ENCODE assay signal across 8 mouse cellular contexts in the genomic region with DNA sequence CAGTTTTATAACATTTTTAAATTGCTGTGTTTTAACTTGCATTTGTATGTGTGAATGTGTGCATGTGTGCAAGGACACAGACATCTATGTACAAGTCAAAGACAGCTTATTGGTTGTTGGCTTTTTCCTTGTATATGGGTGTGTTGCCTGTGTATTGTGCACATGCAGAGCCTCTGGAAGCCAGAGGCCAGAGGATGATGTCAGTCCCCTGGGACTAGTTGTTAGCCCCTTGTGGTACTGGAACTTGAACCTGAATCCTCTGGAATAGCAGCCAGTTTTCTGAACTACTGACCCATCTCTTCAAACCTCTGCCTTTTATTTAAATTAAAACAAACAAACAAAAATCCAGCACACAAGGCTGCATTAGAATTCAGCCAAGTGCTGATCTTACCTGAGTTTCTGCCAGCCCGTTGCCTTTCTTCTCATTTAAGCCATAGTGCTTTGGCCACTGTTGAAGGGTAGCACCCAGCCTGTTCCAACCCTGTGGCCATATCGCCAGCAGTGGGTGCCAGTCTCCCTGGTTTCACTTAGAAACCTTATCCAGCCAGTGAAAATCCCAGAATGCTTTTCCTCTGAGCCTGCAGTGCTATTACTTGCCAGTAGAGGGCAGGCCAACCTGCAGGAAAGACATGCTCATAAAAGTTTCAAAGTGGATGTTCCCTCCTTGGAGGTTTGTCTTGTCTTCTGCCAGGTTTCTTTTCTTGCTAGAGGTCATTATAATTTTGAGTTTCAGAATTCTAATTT. TPM values are rescaled to one million over a fixed set of nuclear protein-coding genes. Genes with fewer than 3 reads are reported as not detected.
A peak's percentile ranks its signal among the peaks of the same experiment; 100 is the strongest.
DNase-seq lines count a peak whose midpoint lies in the region; ATAC-seq and TF ChIP-seq lines count a peak whose summit lies in the region.

No protein-coding gene starts in this region.

- peak; percentile 88 for ATAC-seq in CD4-positive, CD25-positive, alpha-beta regulatory T cell, adult 4 months
- peak; percentile 53; the same call in 1 of the 2 replicates for ATAC-seq in liver, embryonic 14.5 days (ENCODE audit: insufficient read depth)
- peak; percentile 86 for ATAC-seq in neutrophil, adult 5-6 weeks (ENCODE audit: extremely low read depth, insufficient number of reproducible peaks, low FRiP score, poor library complexity, severe bottlenecking)

- no peaks in the 10 kb centered on the region for H3K27me3 ChIP-seq in liver, embryonic 14.5 days (ENCODE audit: control insufficient read depth, insufficient read depth, low read length)

- TF ChIP-seq POLR2A in embryonic fibroblast, embryonic 13.5 days (IDR thresholded peaks at IDR 0.05; ENCODE audit: low read depth, low read length) = no peak

- peak; percentile 8; the same call in 1 of the 2 replicates for TF ChIP-seq EP300 in liver, embryonic 14.5 days (IDR thresholded peaks at IDR 0.05; ENCODE audit: low read depth)

- H3K9me3 ChIP-seq in liver, embryonic 14.5 days (ENCODE audit: control insufficient read depth, low read length) = no peaks in the 10 kb centered on the region

- no peak overlapping the region for H3K9ac ChIP-seq in liver, embryonic 14.5 days (replicated peaks)

- no peak overlapping the region for H3K4me2 ChIP-seq in liver, embryonic 14.5 days (ENCODE audit: low read depth)

- no peaks in the 10 kb centered on the region for H3K4me1 ChIP-seq in embryonic fibroblast, embryonic 13.5 days (ENCODE audit: control insufficient read depth, insufficient read depth, low read length)
- no peaks in the 10 kb centered on the region for H3K4me1 ChIP-seq in liver, embryonic 14.5 days (replicated peaks; ENCODE audit: control insufficient read depth in 2 of 2, insufficient read depth in 2 of 2, low read length in 1 of 2)

- DNase-seq in adrenal gland, postnatal 4 days (ENCODE audit: low spot score in 2 of 2) = peak; percentile 26 to 72
- DNase-seq in heart, adult 9 months (ENCODE audit: low spot score in 2 of 2) = peak; percentile 64 to 83
- DNase-seq in kidney, postnatal 14 days = peak; percentile 89
- DNase-seq in liver, embryonic 14.5 days (ENCODE audit: low read depth in 3 of 3, low spot score in 3 of 3) = peak; percentile 66 to 72 (median 67)
- peak; percentile 86 for DNase-seq in testis, postnatal 10 days (ENCODE audit: low spot score)

- WGBS in liver, embryonic 14.5 days (ENCODE audit: insufficient replicate concordance) = 25% methylated on average over 2 of the region's 2 CpGs

- peak; percentile 72 for TF ChIP-seq CTCF in embryonic fibroblast, embryonic 13.5 days (IDR thresholded peaks at IDR 0.05; ENCODE audit: borderline replicate concordance, insufficient read depth, low read length)
- peak; percentile 96 for TF ChIP-seq CTCF in liver, embryonic 14.5 days (IDR thresholded peaks at IDR 0.05; ENCODE audit: low read depth)

- peaks cover 24% of the 10 kb centered on the region for H3K36me3 ChIP-seq in liver, embryonic 14.5 days (replicated peaks; ENCODE audit: control insufficient read depth, insufficient read depth, low read depth)

- no peak overlapping the region for H3K4me3 ChIP-seq in embryonic fibroblast, embryonic 13.5 days (ENCODE audit: insufficient read depth, low read length)
- no peak overlapping the region for H3K4me3 ChIP-seq in liver, embryonic 14.5 days (ENCODE audit: insufficient read depth in 1 of 2, low read depth in 2 of 2, low read length in 2 of 2)

- no peak overlapping the region for H3K27ac ChIP-seq in embryonic fibroblast, embryonic 13.5 days (ENCODE audit: insufficient read depth, low read length)
- H3K27ac ChIP-seq in liver, embryonic 14.5 days = no peak overlapping the region

RNA-seq across cellular contexts. Expression of a gene that starts 10.1 kb away (rescaled TPM):
- polyA plus RNA-seq in CD4-positive, CD25-positive, alpha-beta regulatory T cell, adult 4 months (2017; shearing (Covaris generic)) = 10 to 100 TPM; 31.6 to 44.7 TPM
- 10 to 100 TPM; 65.3 to 80.6 TPM for total RNA-seq in adrenal gland, postnatal 4 days (2021)
- polyA plus RNA-seq in embryonic fibroblast, embryonic 13.5 days (2011; ENCODE audit: insufficient read length, low read depth, missing spikeins) = 34.4 and 47.6 TPM in 2 replicates
- polyA plus RNA-seq in liver, embryonic 14.5 days (2012; rRNA removed) = 11.5 and 20.3 TPM in 2 replicates
- polyA plus RNA-seq in liver, embryonic 14.5 days (2014; fragmentation: Nextera tagmentation; extraction: Ambion mirVana) = 36.5 and 37.9 TPM in 2 replicates
- 48.3 and 66.2 TPM in 2 replicates for total RNA-seq in neutrophil, adult 5-6 weeks (2017)

RNA-seq across cellular contexts. Expression of a gene that starts 10.2 kb away (rescaled TPM):
- 1,000 to 10,000 TPM; 2,375 to 2,759 TPM for polyA plus RNA-seq in CD4-positive, CD25-positive, alpha-beta regulatory T cell, adult 4 months (2017; shearing (Covaris generic))
- 1,000 to 10,000 TPM; 1,533 to 1,815 TPM for total RNA-seq in adrenal gland, postnatal 4 days (2021)
- polyA plus RNA-seq in embryonic fibroblast, embryonic 13.5 days (2011; ENCODE audit: insufficient read length, low read depth, missing spikeins) = 888 and 993 TPM in 2 replicates
- 528 and 683 TPM in 2 replicates for polyA plus RNA-seq in liver, embryonic 14.5 days (2012; rRNA removed)
- polyA plus RNA-seq in liver, embryonic 14.5 days (2014; fragmentation: Nextera tagmentation; extraction: Ambion mirVana) = 725 and 737 TPM in 2 replicates
- 1,010 and 1,014 TPM in 2 replicates for total RNA-seq in neutrophil, adult 5-6 weeks (2017)

RNA-seq across cellular contexts. Expression of a gene that starts 34.3 kb away (rescaled TPM):
- polyA plus RNA-seq in CD4-positive, CD25-positive, alpha-beta regulatory T cell, adult 4 months (2017; shearing (Covaris generic)) = 10 to 100 TPM; 11.3 to 12.2 TPM
- total RNA-seq in adrenal gland, postnatal 4 days (2021) = 10 to 100 TPM; 70.8 to 71.5 TPM
- 127 and 148 TPM in 2 replicates for polyA plus RNA-seq in embryonic fibroblast, embryonic 13.5 days (2011; ENCODE audit: insufficient read length, low read depth, missing spikeins)
- 4.2 and 6.7 TPM in 2 replicates for polyA plus RNA-seq in liver, embryonic 14.5 days (2012; rRNA removed)
- polyA plus RNA-seq in liver, embryonic 14.5 days (2014; fragmentation: Nextera tagmentation; extraction: Ambion mirVana) = 13.2 and 14.1 TPM in 2 replicates
- 30.3 and 45.6 TPM in 2 replicates for total RNA-seq in neutrophil, adult 5-6 weeks (2017)

RNA-seq across cellular contexts. Expression of a gene that starts 53.3 kb away (rescaled TPM):
- not detected for polyA plus RNA-seq in CD4-positive, CD25-positive, alpha-beta regulatory T cell, adult 4 months (2017; shearing (Covaris generic))
- 10 to 100 TPM in 1 of 2 experiments, 1 to 10 TPM in 1; 9.4 to 14.6 TPM for total RNA-seq in adrenal gland, postnatal 4 days (2021)
- polyA plus RNA-seq in embryonic fibroblast, embryonic 13.5 days (2011; ENCODE audit: insufficient read length, low read depth, missing spikeins) = not detected in 2 replicates
- 3.9 and 4.6 TPM in 2 replicates for polyA plus RNA-seq in liver, embryonic 14.5 days (2012; rRNA removed)
- polyA plus RNA-seq in liver, embryonic 14.5 days (2014; fragmentation: Nextera tagmentation; extraction: Ambion mirVana) = 8.0 TPM in 2 replicates
- not detected in 2 replicates for total RNA-seq in neutrophil, adult 5-6 weeks (2017)
